Mouse (Mus musculus) erythroblast, embryonic 14.5 days (primary cell): ENCODE data around the gene Sde2.

Source experiments
- GATA1 ChIP-seq: IDR thresholded peaks from 2 replicates; pipeline ENCODE4 v1.6.1; 2012; ENCODE audit warnings: low read length, inconsistent platforms, mixed read lengths
- TAL1 ChIP-seq: IDR thresholded peaks from 3 replicates; pipeline ENCODE4 v1.6.1; 2012; ENCODE audit warnings: low read length, inconsistent platforms, mixed read lengths

GRCm38 (mm10) chr1:180883731-180884130 is 32.8 kb downstream of the Sde2 start:
- TF ChIP-seq GATA1 (no peak), TAL1 (no peak)
